ENCODE assay signal across 8 mouse cellular contexts in genomic region chr2:13264875-13265274, GRCm38 (mm10). TPM values are rescaled to one million over a fixed set of nuclear protein-coding genes. Genes with fewer than 3 reads are reported as not detected.
DNase-seq lines count a peak whose midpoint lies in the region; ATAC-seq and TF ChIP-seq lines count a peak whose summit lies in the region.

No protein-coding gene starts in this region.

- H3K27ac ChIP-seq in intestine, postnatal 0 days (ENCODE audit: low read depth, low read length) = no peak overlapping the region
- no peak overlapping the region for H3K27ac ChIP-seq in intestine, embryonic 16.5 days (ENCODE audit: low read length)
- no peak overlapping the region for H3K27ac ChIP-seq in forebrain, embryonic 10.5 days

- no peaks in the 10 kb centered on the region for H3K9me3 ChIP-seq in intestine, postnatal 0 days (ENCODE audit: control insufficient read depth)
- H3K9me3 ChIP-seq in intestine, embryonic 16.5 days (ENCODE audit: control insufficient read depth, low read length) = no peaks in the 10 kb centered on the region
- no peaks in the 10 kb centered on the region for H3K9me3 ChIP-seq in G1E (replicated peaks)
- H3K9me3 ChIP-seq in forebrain, embryonic 10.5 days = no peaks in the 10 kb centered on the region

- H3K4me1 ChIP-seq in intestine, postnatal 0 days (replicated peaks; ENCODE audit: control insufficient read depth, insufficient read depth, low read length) = no peaks in the 10 kb centered on the region
- H3K4me1 ChIP-seq in intestine, embryonic 16.5 days (ENCODE audit: control insufficient read depth, insufficient read depth, low read length) = 0 out of 2 replicates have a peak, but pooled peaks cover 1% of the 10 kb centered on the region
- H3K4me1 ChIP-seq in G1E (ENCODE audit: insufficient read depth, low read depth, low read length) = peaks cover 4% of the 10 kb centered on the region; the same call in 1 of the 2 replicates
- H3K4me1 ChIP-seq in forebrain, embryonic 10.5 days = no peaks in the 10 kb centered on the region

- no peak overlapping the region for H3K9ac ChIP-seq in intestine, postnatal 0 days (ENCODE audit: low read depth, low read length)
- no peak overlapping the region for H3K9ac ChIP-seq in intestine, embryonic 16.5 days (ENCODE audit: low read depth, low read length)

- peak; percentile 73 for DNase-seq in 416B (ENCODE audit: low read depth)
- DNase-seq in G1E (ENCODE audit: low spot score) = peak; percentile 18
- DNase-seq in forebrain, embryonic 10.5 days (ENCODE audit: extremely low spot score, low spot score) = peak; percentile 21
- DNase-seq in lung, postnatal 14 days = peak; percentile 19
- DNase-seq in retina, postnatal 7 days (ENCODE audit: low read depth, low spot score) = peak; percentile 32
- DNase-seq in adrenal gland, adult 18-20 months (ENCODE audit: low spot score in 2 of 2) = no peak

- H3K4me2 ChIP-seq in intestine, postnatal 0 days (replicated peaks; ENCODE audit: low read depth) = no peak overlapping the region
- no peak overlapping the region for H3K4me2 ChIP-seq in intestine, embryonic 16.5 days (ENCODE audit: low read depth, low read length)

- peak; percentile 83 for TF ChIP-seq CTCF in intestine, postnatal 0 days (IDR thresholded peaks at IDR 0.05; ENCODE audit: low read depth)
- TF ChIP-seq CTCF in G1E (IDR thresholded peaks at IDR 0.05; ENCODE audit: low read depth, low read length) = peak; percentile 86

- no peak overlapping the region for H3K4me3 ChIP-seq in intestine, postnatal 0 days (ENCODE audit: low read depth, low read length)
- H3K4me3 ChIP-seq in intestine, embryonic 16.5 days (ENCODE audit: low read length) = no peak overlapping the region
- no peak overlapping the region for H3K4me3 ChIP-seq in G1E (ENCODE audit: low read depth, low read length)
- H3K4me3 ChIP-seq in forebrain, embryonic 10.5 days = no peak overlapping the region

- no peak for ATAC-seq in intestine, postnatal 0 days
- ATAC-seq in intestine, embryonic 16.5 days = no peak
- no peak; the same call in 1 of the 2 replicates for ATAC-seq in G1E (ENCODE audit: extremely low read depth, insufficient number of reproducible peaks, low FRiP score, poor library complexity, severe bottlenecking)

- H3K36me3 ChIP-seq in intestine, postnatal 0 days (ENCODE audit: control insufficient read depth, insufficient read depth) = no peaks in the 10 kb centered on the region
- no peaks in the 10 kb centered on the region for H3K36me3 ChIP-seq in intestine, embryonic 16.5 days (ENCODE audit: control insufficient read depth, insufficient read depth, low read length)
- H3K36me3 ChIP-seq in G1E (replicated peaks) = peaks cover 40% of the 10 kb centered on the region
- H3K36me3 ChIP-seq in forebrain, embryonic 10.5 days (replicated peaks) = no peaks in the 10 kb centered on the region

- whole genome bisulfite sequencing in intestine, postnatal 0 days = 48% methylated on average over 4 of the region's 4 CpGs
- 49% methylated on average over 4 of the region's 4 CpGs for WGBS in intestine, embryonic 16.5 days
- WGBS in forebrain, embryonic 10.5 days = 49% methylated on average over 4 of the region's 4 CpGs

- H3K27me3 ChIP-seq in intestine, postnatal 0 days (replicated peaks; ENCODE audit: control insufficient read depth, insufficient read depth, low read length) = no peaks in the 10 kb centered on the region
- H3K27me3 ChIP-seq in intestine, embryonic 16.5 days (replicated peaks; ENCODE audit: control insufficient read depth, insufficient read depth, low read length) = no peaks in the 10 kb centered on the region
- no peaks in the 10 kb centered on the region for H3K27me3 ChIP-seq in G1E (ENCODE audit: insufficient read depth, low read length)
- H3K27me3 ChIP-seq in forebrain, embryonic 10.5 days (ENCODE audit: poor library complexity, severe bottlenecking) = no peaks in the 10 kb centered on the region

RNA-seq across cellular contexts. Expression of gene Rsu1, which starts 6.3 kb away (rescaled TPM):
- polyA plus RNA-seq in intestine, postnatal 0 days (2015; fragmentation: Nextera tagmentation; extraction: Ambion mirVana) = 66.4 and 68.3 TPM in 2 replicates
- polyA plus RNA-seq in intestine, embryonic 16.5 days (2015; fragmentation: Nextera tagmentation; extraction: Ambion mirVana) = 100 and 103 TPM in 2 replicates
- total RNA-seq in G1E (2014; fragmentation: Nextera tagmentation) (55.5 and 62.5 TPM in 2 replicates), G1E (2017) (54.5 and 58.6 TPM in 2 replicates)
- 3.0 and 3.3 TPM in 2 replicates for polyA plus RNA-seq in G1E (2012)
- 62.0 and 62.4 TPM in 2 replicates for polyA plus RNA-seq in forebrain, embryonic 10.5 days (2016; fragmentation: Nextera tagmentation; extraction: Ambion mirVana)
- total RNA-seq in adrenal gland, adult 18-20 months (2021) = 10 to 100 TPM; 65.6 to 68.9 TPM

Comparison
In these comparisons a context has a peak if more than half of its experiments do, and no peak if none do; other contexts are left out.
1. DNase-seq: peak in 416B (single experiment), G1E (single experiment), forebrain, embryonic 10.5 days (single experiment), lung, postnatal 14 days (single experiment) and retina, postnatal 7 days (single experiment); none in adrenal gland, adult 18-20 months (0 of 2).
2. RNA of gene Rsu1, which starts 6.3 kb away (polyA plus RNA-seq): 100 to 103 TPM in intestine, embryonic 16.5 days, 66.4 to 68.3 TPM in intestine, postnatal 0 days and 62.0 to 62.4 TPM in forebrain, embryonic 10.5 days; 3.0 to 3.3 TPM in G1E; every median in the first group is over 10 times any median in the second.